Mouse (Mus musculus): ENCODE measurements around the gene Ripk4. TPM values are rescaled to one million over a fixed set of nuclear protein-coding genes. Genes with fewer than 3 reads are reported as not detected.
A peak's percentile ranks its signal among the peaks of the same experiment; 100 is the strongest.

Ripk4 gene
- 1.7 and 2.0 TPM in 2 replicates for polyA plus RNA-seq (2014; fragmentation: Nextera tagmentation; extraction: Ambion mirVana)

- Histone ChIP-seq H3K4me3 (ENCODE audit: low read depth, low read length) (peak within 1 kb of the TSS; percentile 59), H3K4me1 (ENCODE audit: control insufficient read depth, insufficient read depth, low read length) (peaks cover 12% of the 10 kb centered on the region), H3K9me3 (replicated peaks; ENCODE audit: control insufficient read depth, low read length) (no peaks in the 10 kb centered on the region), H3K36me3 (ENCODE audit: control insufficient read depth, insufficient read depth, low read length) (no peaks in the 10 kb centered on the region), H3K27ac (ENCODE audit: low read depth, low read length) (no peak within 1 kb of the TSS), H3K27me3 (ENCODE audit: control insufficient read depth, insufficient read depth, low read length) (peaks cover 28% of the 10 kb centered on the region), H3K9ac (ENCODE audit: low read depth, low read length) (peak within 1 kb of the TSS; percentile 39), H3K4me2 (peak within 1 kb of the TSS; percentile 92)
- WGBS (ENCODE audit: insufficient replicate concordance): under 1% methylated on average over 88 of the region's 88 CpGs
- ATAC-seq (replicated peaks; ENCODE audit: insufficient number of reproducible peaks, low FRiP score, low TSS enrichment): peak; percentile 64; the same call in 1 of the 2 replicates
Observed at GRCm38 (mm10) chr16:97763061-97763989, at the start of gene Ripk4. Gene Ripk4, minus strand, starts transcription at chr16:97763787.

- H3K4me2 ChIP-seq: no peak overlapping the region
- H3K4me1 ChIP-seq (ENCODE audit: control insufficient read depth, insufficient read depth, low read length): no peaks in the 10 kb centered on the region
- H3K36me3 ChIP-seq (ENCODE audit: control insufficient read depth, insufficient read depth, low read length): peaks cover 22% of the 10 kb centered on the region
- no peaks in the 10 kb centered on the region for H3K27me3 ChIP-seq (ENCODE audit: control insufficient read depth, insufficient read depth, low read length)
- WGBS (ENCODE audit: insufficient replicate concordance): 95% methylated on average over 3 of the region's 3 CpGs
- no peak overlapping the region for H3K27ac ChIP-seq (ENCODE audit: low read depth, low read length)
- no peaks in the 10 kb centered on the region for H3K9me3 ChIP-seq (replicated peaks; ENCODE audit: control insufficient read depth, low read length)
- H3K9ac ChIP-seq (ENCODE audit: low read depth, low read length): no peak overlapping the region
- H3K4me3 ChIP-seq (ENCODE audit: low read depth, low read length): no peak overlapping the region
- no peak for ATAC-seq (replicated peaks; ENCODE audit: insufficient number of reproducible peaks, low FRiP score, low TSS enrichment)
Observed at GRCm38 (mm10) chr16:97808881-97809280, 45.3 kb upstream of the Ripk4 start.

DNA sequence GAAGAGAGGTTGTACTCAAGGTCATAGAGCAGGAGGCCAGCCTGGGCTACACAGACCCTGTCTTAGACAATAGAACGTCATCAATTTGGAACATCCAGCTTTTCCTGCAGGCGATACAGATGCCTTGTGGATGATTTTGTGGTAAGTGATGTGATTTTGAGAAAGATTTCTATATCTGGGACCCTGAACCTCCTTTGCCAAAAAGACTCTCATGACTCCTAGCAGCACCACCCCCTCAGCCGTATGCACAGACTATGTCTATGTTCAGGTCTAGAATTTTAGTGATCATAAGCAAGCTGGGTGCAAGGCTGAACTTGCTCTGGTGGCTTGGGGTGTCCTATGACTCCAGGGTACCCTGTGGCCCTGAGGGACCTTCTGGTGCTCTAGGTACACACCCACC lies 42.1 kb upstream of the Ripk4 start:
- WGBS (ENCODE audit: insufficient replicate concordance): 85% methylated on average over 3 of the region's 3 CpGs
- peaks cover 21% of the 10 kb centered on the region for H3K36me3 ChIP-seq (ENCODE audit: control insufficient read depth, insufficient read depth, low read length)

GRCm38 (mm10) chr16:97804680-97805547 lies 41.3 kb upstream of the Ripk4 start:
- Histone ChIP-seq H3K4me3 (ENCODE audit: low read depth, low read length) (no peak overlapping the region), H3K27ac (ENCODE audit: low read depth, low read length) (no peak overlapping the region), H3K27me3 (ENCODE audit: control insufficient read depth, insufficient read depth, low read length) (no peaks in the 10 kb centered on the region), H3K9me3 (replicated peaks; ENCODE audit: control insufficient read depth, low read length) (no peaks in the 10 kb centered on the region), H3K9ac (ENCODE audit: low read depth, low read length) (no peak overlapping the region), H3K36me3 (ENCODE audit: control insufficient read depth, insufficient read depth, low read length) (peaks cover 21% of the 10 kb centered on the region), H3K4me1 (ENCODE audit: control insufficient read depth, insufficient read depth, low read length) (no peaks in the 10 kb centered on the region), H3K4me2 (no peak overlapping the region)
- 74% methylated on average over 7 of the region's 7 CpGs for WGBS (ENCODE audit: insufficient replicate concordance)
- no peak for ATAC-seq (replicated peaks; ENCODE audit: insufficient number of reproducible peaks, low FRiP score, low TSS enrichment)

More for the DNA sequence above, 42.1 kb upstream of the Ripk4 start:
- H3K9ac ChIP-seq (ENCODE audit: low read depth, low read length): no peak overlapping the region
- no peak for ATAC-seq (replicated peaks; ENCODE audit: insufficient number of reproducible peaks, low FRiP score, low TSS enrichment)
- no peak overlapping the region for H3K27ac ChIP-seq (ENCODE audit: low read depth, low read length)
- H3K4me3 ChIP-seq (ENCODE audit: low read depth, low read length): no peak overlapping the region
- no peaks in the 10 kb centered on the region for H3K4me1 ChIP-seq (ENCODE audit: control insufficient read depth, insufficient read depth, low read length)
- H3K27me3 ChIP-seq (ENCODE audit: control insufficient read depth, insufficient read depth, low read length): no peaks in the 10 kb centered on the region
- no peaks in the 10 kb centered on the region for H3K9me3 ChIP-seq (replicated peaks; ENCODE audit: control insufficient read depth, low read length)
- no peak overlapping the region for H3K4me2 ChIP-seq

DNA sequence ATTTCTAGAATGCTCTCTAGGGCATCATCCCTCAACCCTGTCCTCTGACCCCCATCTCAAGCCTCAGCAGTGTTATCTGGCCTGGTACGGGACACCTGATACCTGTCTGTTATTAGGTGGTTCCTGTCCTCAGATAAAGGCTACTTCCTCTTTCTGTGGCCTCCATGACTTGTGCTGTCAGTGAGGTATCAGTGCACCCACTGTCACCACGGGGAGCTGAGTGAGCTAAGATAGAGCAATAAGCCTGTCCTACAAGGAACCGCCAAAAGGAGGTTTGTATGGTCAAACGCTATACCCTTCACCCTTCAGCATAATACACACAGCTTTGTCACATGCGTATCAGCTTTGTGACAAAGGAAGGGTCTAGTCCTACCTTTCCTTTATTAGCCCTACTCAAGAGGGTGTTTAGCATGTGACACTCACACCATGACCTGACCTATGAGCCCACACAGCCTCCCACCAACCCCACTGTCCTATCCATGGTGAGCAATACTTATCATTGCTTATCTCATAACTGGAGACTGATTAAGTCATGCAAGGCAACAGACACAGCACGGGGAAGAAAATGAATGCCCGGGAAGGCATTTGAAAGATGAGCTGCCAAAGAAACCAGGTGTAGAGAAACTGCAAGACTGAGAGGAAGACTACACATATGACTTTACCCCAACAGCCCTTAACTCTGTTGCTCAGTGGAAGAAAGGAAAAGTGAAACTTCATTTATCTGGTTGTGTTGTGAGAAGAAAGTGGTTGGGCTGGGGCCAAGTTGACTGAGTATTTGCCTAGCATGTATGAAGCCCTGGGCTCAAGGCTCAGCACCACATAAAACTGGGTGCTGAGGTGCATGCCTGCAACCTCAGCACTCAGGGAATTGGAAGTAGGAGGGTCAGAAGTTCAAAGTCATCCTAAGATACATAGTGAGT lies 34.6 kb upstream of the Ripk4 start:
- Histone ChIP-seq H3K4me2 (no peak overlapping the region), H3K36me3 (ENCODE audit: control insufficient read depth, insufficient read depth, low read length) (peaks cover 33% of the 10 kb centered on the region), H3K27me3 (ENCODE audit: control insufficient read depth, insufficient read depth, low read length) (no peaks in the 10 kb centered on the region), H3K9me3 (replicated peaks; ENCODE audit: control insufficient read depth, low read length) (no peaks in the 10 kb centered on the region), H3K4me3 (ENCODE audit: low read depth, low read length) (no peak overlapping the region), H3K9ac (ENCODE audit: low read depth, low read length) (no peak overlapping the region), H3K27ac (ENCODE audit: low read depth, low read length) (no peak overlapping the region), H3K4me1 (ENCODE audit: control insufficient read depth, insufficient read depth, low read length) (no peaks in the 10 kb centered on the region)
- WGBS (ENCODE audit: insufficient replicate concordance): 79% methylated on average over 7 of the region's 7 CpGs
- ATAC-seq (replicated peaks; ENCODE audit: insufficient number of reproducible peaks, low FRiP score, low TSS enrichment): no peak

- WGBS (ENCODE audit: insufficient replicate concordance): 83% methylated on average over 3 of the region's 3 CpGs
- no peak overlapping the region for H3K4me3 ChIP-seq (ENCODE audit: low read depth, low read length)
- no peak overlapping the region for H3K4me2 ChIP-seq
- H3K9me3 ChIP-seq (replicated peaks; ENCODE audit: control insufficient read depth, low read length): no peaks in the 10 kb centered on the region
- no peak for ATAC-seq (replicated peaks; ENCODE audit: insufficient number of reproducible peaks, low FRiP score, low TSS enrichment)
- H3K9ac ChIP-seq (ENCODE audit: low read depth, low read length): no peak overlapping the region
- H3K36me3 ChIP-seq (ENCODE audit: control insufficient read depth, insufficient read depth, low read length): peaks cover 33% of the 10 kb centered on the region
- H3K27ac ChIP-seq (ENCODE audit: low read depth, low read length): no peak overlapping the region
- no peaks in the 10 kb centered on the region for H3K27me3 ChIP-seq (ENCODE audit: control insufficient read depth, insufficient read depth, low read length)
- H3K4me1 ChIP-seq (ENCODE audit: control insufficient read depth, insufficient read depth, low read length): no peaks in the 10 kb centered on the region
Observed at GRCm38 (mm10) chr16:97797212-97797611, 33.6 kb upstream of the Ripk4 start.

- H3K4me1 ChIP-seq (ENCODE audit: control insufficient read depth, insufficient read depth, low read length): no peaks in the 10 kb centered on the region
- H3K4me2 ChIP-seq: no peak overlapping the region
- H3K4me3 ChIP-seq (ENCODE audit: low read depth, low read length): no peak overlapping the region
- H3K36me3 ChIP-seq (ENCODE audit: control insufficient read depth, insufficient read depth, low read length): peaks cover 28% of the 10 kb centered on the region
- H3K27ac ChIP-seq (ENCODE audit: low read depth, low read length): no peak overlapping the region
- H3K27me3 ChIP-seq (ENCODE audit: control insufficient read depth, insufficient read depth, low read length): no peaks in the 10 kb centered on the region
- WGBS (ENCODE audit: insufficient replicate concordance): 86% methylated on average over 6 of the region's 6 CpGs
- H3K9me3 ChIP-seq (replicated peaks; ENCODE audit: control insufficient read depth, low read length): no peaks in the 10 kb centered on the region
- no peak overlapping the region for H3K9ac ChIP-seq (ENCODE audit: low read depth, low read length)
- no peak for ATAC-seq (replicated peaks; ENCODE audit: insufficient number of reproducible peaks, low FRiP score, low TSS enrichment)
Observed at GRCm38 (mm10) chr16:97794256-97794655, 30.7 kb upstream of the Ripk4 start.

- Histone ChIP-seq H3K4me2 (no peak overlapping the region), H3K36me3 (ENCODE audit: control insufficient read depth, insufficient read depth, low read length) (no peaks in the 10 kb centered on the region), H3K9me3 (replicated peaks; ENCODE audit: control insufficient read depth, low read length) (no peaks in the 10 kb centered on the region), H3K27me3 (ENCODE audit: control insufficient read depth, insufficient read depth, low read length) (no peaks in the 10 kb centered on the region), H3K4me3 (ENCODE audit: low read depth, low read length) (no peak overlapping the region), H3K4me1 (ENCODE audit: control insufficient read depth, insufficient read depth, low read length) (no peaks in the 10 kb centered on the region), H3K27ac (ENCODE audit: low read depth, low read length) (no peak overlapping the region), H3K9ac (ENCODE audit: low read depth, low read length) (no peak overlapping the region)
- no peak for ATAC-seq (replicated peaks; ENCODE audit: insufficient number of reproducible peaks, low FRiP score, low TSS enrichment)
- 77% methylated on average over 5 of the region's 5 CpGs for WGBS (ENCODE audit: insufficient replicate concordance)
Observed at GRCm38 (mm10) chr16:97783057-97783456, 19.5 kb upstream of the Ripk4 start.
